Mouse (Mus musculus): ENCODE measurements at regions not wholly inside any gene's neighbourhood (a gene's known extent, or its start where the extent isn't known, plus 50 kb on each side); places are given as distances from the start of the nearest gene placed in this dataset.

DNA sequence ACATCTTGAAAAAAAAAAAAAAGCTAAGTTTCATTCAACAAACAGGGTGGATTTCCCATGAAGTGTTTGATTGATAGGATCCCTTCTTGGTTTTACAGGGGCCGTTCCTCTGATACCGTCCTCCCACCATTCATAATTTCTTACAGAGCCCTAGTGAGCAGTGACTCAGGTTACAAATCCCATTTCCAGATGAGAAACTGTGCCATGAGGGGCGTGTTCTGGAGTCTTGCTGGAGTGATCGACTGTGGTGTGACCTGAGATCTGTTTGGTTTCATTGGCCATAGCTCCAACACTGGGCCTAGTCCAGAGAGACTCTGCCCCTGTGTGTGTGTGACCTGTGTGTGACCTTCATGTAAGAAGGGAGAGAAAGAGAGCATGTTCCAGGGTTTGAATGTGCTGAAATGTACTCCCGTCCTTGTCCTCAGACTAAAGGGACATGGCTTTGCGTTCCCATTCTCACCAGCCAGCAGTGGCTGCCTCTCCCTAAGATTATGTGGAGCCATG is 181.9 kb downstream of the Glrx3 start:
- Histone ChIP-seq H3K4me3 (replicated peaks) (no peak overlapping the region), H3K36me3 (ENCODE audit: control insufficient read depth) (no peaks in the 10 kb centered on the region), H3K4me1 (ENCODE audit: control insufficient read depth) (no peaks in the 10 kb centered on the region), H3K9me3 (ENCODE audit: control insufficient read depth, low read length) (peaks cover 25% of the 10 kb centered on the region), H3K27me3 (ENCODE audit: control insufficient read depth) (no peaks in the 10 kb centered on the region)
- no peak for TF ChIP-seq GATA1 (IDR thresholded peaks at IDR 0.05; ENCODE audit: low read length)
- no peak for TF ChIP-seq TAL1 (IDR thresholded peaks at IDR 0.05; ENCODE audit: low read length)

DNA sequence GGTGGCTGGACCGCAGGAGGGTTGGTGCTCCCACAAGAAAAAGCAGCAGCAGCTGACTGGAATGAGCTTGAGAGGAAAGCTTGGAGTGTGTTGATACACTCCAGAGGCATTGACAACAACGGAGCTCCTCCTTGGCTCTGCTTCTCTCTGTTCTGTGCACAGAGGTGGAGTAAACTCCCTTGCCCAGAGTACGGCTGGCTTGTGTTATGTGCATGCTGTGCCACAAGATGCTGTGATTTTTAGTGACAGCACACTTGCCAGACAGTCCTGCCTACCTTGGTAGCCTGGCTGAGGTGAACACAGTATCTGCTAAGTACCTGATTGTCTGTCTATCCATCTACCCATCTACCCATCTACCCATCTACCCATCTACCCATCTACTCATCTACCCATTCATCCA is 190.9 kb downstream of the Glrx3 start:
- Histone ChIP-seq H3K4me3 (replicated peaks) (no peak overlapping the region), H3K9me3 (ENCODE audit: control insufficient read depth, low read length) (peaks cover 13% of the 10 kb centered on the region; the same call in 1 of the 2 replicates), H3K36me3 (ENCODE audit: control insufficient read depth) (no peaks in the 10 kb centered on the region), H3K27me3 (ENCODE audit: control insufficient read depth) (no peaks in the 10 kb centered on the region), H3K4me1 (ENCODE audit: control insufficient read depth) (no peaks in the 10 kb centered on the region)
- TF ChIP-seq GATA1 (IDR thresholded peaks at IDR 0.05; ENCODE audit: low read length): no peak
- TF ChIP-seq TAL1 (IDR thresholded peaks at IDR 0.05; ENCODE audit: low read length): no peak

DNA sequence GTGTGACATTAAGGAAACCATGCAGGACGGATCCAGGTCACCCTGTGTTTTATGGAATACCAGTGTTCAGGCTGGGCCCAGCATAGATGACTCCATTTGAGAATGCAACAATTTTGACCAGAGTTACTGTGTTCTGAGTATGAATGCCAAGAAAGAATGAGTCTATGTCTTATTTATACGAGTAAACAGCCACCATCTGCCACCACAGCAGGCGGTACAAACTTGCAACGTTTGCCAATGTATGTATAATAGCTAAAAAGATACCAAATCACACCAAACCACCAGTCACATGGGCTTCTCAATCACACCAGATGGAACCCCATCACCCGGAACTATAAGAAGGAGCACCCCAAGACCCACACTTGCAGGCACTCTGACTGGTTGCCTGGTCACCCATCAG is 192.1 kb downstream of the Glrx3 start:
- H3K4me3 ChIP-seq (replicated peaks): no peak overlapping the region
- no peak for TF ChIP-seq GATA1 (IDR thresholded peaks at IDR 0.05; ENCODE audit: low read length)
- no peak for TF ChIP-seq TAL1 (IDR thresholded peaks at IDR 0.05; ENCODE audit: low read length)
- peaks cover 13% of the 10 kb centered on the region for H3K9me3 ChIP-seq (ENCODE audit: control insufficient read depth, low read length)
- H3K4me1 ChIP-seq (ENCODE audit: control insufficient read depth): no peaks in the 10 kb centered on the region
- no peaks in the 10 kb centered on the region for H3K27me3 ChIP-seq (ENCODE audit: control insufficient read depth)
- H3K36me3 ChIP-seq (ENCODE audit: control insufficient read depth): no peaks in the 10 kb centered on the region

DNA sequence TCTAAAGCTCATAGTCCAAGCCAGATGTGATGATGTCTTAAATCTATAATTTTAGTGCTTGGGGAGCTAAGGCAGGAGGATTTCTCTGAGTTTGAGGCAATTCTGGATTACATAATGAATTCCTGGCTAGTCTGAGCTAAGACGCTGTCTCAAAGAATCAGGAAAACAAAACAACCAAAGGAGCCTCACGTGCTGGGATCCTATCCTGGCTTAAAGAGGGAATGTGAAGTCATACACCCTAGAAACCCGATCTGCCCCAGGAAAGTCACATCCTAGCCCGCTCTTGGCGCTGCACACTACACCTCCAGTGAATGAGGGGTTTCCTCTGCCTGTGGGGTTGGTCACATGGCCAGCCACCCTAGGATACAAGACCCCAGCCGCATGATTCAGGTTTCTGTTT is 211.2 kb downstream of the Glrx3 start:
- TF ChIP-seq GATA1 (IDR thresholded peaks at IDR 0.05; ENCODE audit: low read length) (no peak), TAL1 (IDR thresholded peaks at IDR 0.05; ENCODE audit: low read length) (no peak)

DNA sequence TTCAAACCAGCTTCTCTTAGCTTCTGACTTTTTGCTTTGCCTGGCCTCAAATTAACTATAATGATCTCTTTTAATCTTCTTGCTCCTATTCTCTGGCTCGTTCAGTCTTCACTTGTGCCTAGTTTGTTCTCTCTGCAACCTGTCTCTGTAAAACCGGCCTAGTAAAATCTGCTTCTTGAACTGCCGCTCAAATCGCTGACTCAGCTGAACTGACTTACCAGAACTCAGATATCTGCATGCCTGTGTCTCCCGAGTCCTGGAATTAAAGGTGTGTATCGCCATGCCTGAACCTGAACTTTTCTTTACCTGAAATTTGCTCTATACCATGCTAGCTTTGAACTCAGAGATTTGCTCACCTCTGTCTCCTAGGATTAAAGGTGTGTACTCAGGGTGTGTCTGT is 212.2 kb downstream of the Glrx3 start:
- TF ChIP-seq GATA1 (IDR thresholded peaks at IDR 0.05; ENCODE audit: low read length): no peak
- no peak for TF ChIP-seq TAL1 (IDR thresholded peaks at IDR 0.05; ENCODE audit: low read length)
- Histone ChIP-seq H3K4me1 (ENCODE audit: control insufficient read depth) (no peaks in the 10 kb centered on the region), H3K27me3 (ENCODE audit: control insufficient read depth) (no peaks in the 10 kb centered on the region), H3K9me3 (ENCODE audit: control insufficient read depth, low read length) (peaks cover 10% of the 10 kb centered on the region), H3K36me3 (ENCODE audit: control insufficient read depth) (no peaks in the 10 kb centered on the region), H3K4me3 (replicated peaks) (no peak overlapping the region)

More for the DNA sequence above, 211.2 kb downstream of the Glrx3 start:
- no peaks in the 10 kb centered on the region for H3K27me3 ChIP-seq (ENCODE audit: control insufficient read depth)
- no peaks in the 10 kb centered on the region for H3K4me1 ChIP-seq (ENCODE audit: control insufficient read depth)
- no peak overlapping the region for H3K4me3 ChIP-seq (replicated peaks)
- peaks cover 10% of the 10 kb centered on the region for H3K9me3 ChIP-seq (ENCODE audit: control insufficient read depth, low read length)
- H3K36me3 ChIP-seq (ENCODE audit: control insufficient read depth): no peaks in the 10 kb centered on the region

DNA sequence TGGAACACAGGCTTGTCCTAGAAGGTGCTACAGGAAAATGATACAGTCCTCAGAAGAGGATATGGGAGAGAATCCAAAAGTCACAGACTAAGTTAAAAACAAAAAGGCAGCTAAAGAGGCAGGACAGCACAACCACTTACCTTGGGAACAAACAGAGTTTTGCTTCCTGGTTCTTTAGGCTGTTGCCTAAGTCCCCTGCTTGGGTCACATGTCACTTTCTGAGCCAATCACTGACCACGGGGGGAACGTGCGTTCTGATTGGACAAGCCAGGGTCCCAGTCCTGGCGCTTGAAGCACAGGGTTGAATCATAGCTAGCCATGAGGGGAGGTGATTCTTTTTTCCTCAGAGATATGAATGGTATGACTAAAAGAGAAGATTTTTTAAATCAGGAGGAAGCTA is 216.4 kb downstream of the Glrx3 start:
- Histone ChIP-seq H3K27me3 (ENCODE audit: control insufficient read depth) (no peaks in the 10 kb centered on the region), H3K9me3 (ENCODE audit: control insufficient read depth, low read length) (peaks cover 10% of the 10 kb centered on the region), H3K4me1 (ENCODE audit: control insufficient read depth) (no peaks in the 10 kb centered on the region), H3K36me3 (ENCODE audit: control insufficient read depth) (no peaks in the 10 kb centered on the region), H3K4me3 (replicated peaks) (no peak overlapping the region)
- TF ChIP-seq TAL1 (IDR thresholded peaks at IDR 0.05; ENCODE audit: low read length) (no peak), GATA1 (IDR thresholded peaks at IDR 0.05; ENCODE audit: low read length) (no peak)

DNA sequence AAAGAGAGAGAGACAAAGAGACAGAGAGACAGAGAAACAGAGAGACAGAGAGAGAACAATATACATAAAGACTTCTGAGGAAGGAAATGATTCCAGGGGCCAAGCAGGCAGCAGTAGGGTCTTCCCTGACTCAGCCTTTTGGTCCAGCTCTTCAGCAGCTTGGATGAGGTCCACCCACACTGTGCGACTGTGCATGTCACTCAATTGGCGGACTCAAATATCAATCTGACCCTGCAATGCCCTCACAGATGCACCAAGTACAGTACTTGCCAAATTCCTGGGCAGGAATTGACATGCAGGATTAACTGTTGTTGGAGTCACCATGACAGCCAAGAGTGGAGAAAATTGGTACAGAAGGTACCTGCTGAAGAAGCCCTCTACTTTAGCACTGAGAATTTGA is 229.8 kb downstream of the Glrx3 start:
- H3K4me1 ChIP-seq (ENCODE audit: control insufficient read depth): no peaks in the 10 kb centered on the region
- H3K36me3 ChIP-seq (ENCODE audit: control insufficient read depth): no peaks in the 10 kb centered on the region
- no peak overlapping the region for H3K4me3 ChIP-seq (replicated peaks)
- H3K27me3 ChIP-seq (ENCODE audit: control insufficient read depth): no peaks in the 10 kb centered on the region
- peaks cover 19% of the 10 kb centered on the region for H3K9me3 ChIP-seq (ENCODE audit: control insufficient read depth, low read length)
- no peak for TF ChIP-seq TAL1 (IDR thresholded peaks at IDR 0.05; ENCODE audit: low read length)
- TF ChIP-seq GATA1 (IDR thresholded peaks at IDR 0.05; ENCODE audit: low read length): no peak

DNA sequence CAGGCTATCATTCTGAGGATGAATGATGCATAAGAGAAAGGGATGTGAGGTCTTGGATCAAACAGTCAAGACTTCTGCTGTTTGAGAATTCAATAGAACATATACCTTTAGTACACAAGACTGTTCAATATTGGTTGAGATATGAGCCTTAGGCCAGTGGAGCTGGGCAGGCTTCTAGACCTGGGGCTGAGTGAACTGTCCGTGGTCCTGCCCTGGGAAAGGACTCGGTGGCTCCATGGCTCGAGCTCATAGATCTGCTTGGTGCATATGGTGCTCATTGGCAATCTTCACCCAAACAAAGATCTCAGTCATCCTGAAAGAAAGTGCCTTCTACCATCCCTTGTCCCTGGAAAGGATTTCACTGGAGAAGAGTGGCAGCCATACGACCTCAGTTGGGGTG is 233.7 kb downstream of the Glrx3 start:
- no peaks in the 10 kb centered on the region for H3K27me3 ChIP-seq (ENCODE audit: control insufficient read depth)
- no peaks in the 10 kb centered on the region for H3K36me3 ChIP-seq (ENCODE audit: control insufficient read depth)
- no peak overlapping the region for H3K4me3 ChIP-seq (replicated peaks)
- TF ChIP-seq TAL1 (IDR thresholded peaks at IDR 0.05; ENCODE audit: low read length): no peak
- TF ChIP-seq GATA1 (IDR thresholded peaks at IDR 0.05; ENCODE audit: low read length): no peak
- H3K9me3 ChIP-seq (ENCODE audit: control insufficient read depth, low read length): peaks cover 29% of the 10 kb centered on the region
- no peaks in the 10 kb centered on the region for H3K4me1 ChIP-seq (ENCODE audit: control insufficient read depth)

DNA sequence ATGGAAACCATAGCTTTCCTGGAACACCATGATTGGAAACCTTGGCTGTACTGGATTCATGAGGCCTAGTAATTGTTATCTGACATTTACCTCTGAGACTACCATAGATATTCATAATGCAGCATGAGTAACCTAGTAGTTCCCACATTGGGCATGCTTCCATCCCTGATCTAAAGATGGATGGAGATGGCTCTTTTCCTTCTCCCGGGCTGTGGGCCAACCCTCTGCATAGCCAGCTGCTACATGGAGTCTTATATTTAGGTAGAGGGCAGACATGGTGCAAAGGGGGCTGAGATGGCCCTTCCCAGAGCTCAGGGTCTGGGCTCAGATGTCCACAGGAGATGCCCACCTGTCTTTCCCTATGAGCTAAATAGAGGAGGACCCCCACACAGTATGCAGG is 237.2 kb downstream of the Glrx3 start:
- Histone ChIP-seq H3K27me3 (ENCODE audit: control insufficient read depth) (no peaks in the 10 kb centered on the region), H3K36me3 (ENCODE audit: control insufficient read depth) (no peaks in the 10 kb centered on the region), H3K9me3 (ENCODE audit: control insufficient read depth, low read length) (peaks cover 19% of the 10 kb centered on the region), H3K4me1 (ENCODE audit: control insufficient read depth) (no peaks in the 10 kb centered on the region), H3K4me3 (replicated peaks) (no peak overlapping the region)
- no peak for TF ChIP-seq GATA1 (IDR thresholded peaks at IDR 0.05; ENCODE audit: low read length)
- TF ChIP-seq TAL1 (IDR thresholded peaks at IDR 0.05; ENCODE audit: low read length): no peak

DNA sequence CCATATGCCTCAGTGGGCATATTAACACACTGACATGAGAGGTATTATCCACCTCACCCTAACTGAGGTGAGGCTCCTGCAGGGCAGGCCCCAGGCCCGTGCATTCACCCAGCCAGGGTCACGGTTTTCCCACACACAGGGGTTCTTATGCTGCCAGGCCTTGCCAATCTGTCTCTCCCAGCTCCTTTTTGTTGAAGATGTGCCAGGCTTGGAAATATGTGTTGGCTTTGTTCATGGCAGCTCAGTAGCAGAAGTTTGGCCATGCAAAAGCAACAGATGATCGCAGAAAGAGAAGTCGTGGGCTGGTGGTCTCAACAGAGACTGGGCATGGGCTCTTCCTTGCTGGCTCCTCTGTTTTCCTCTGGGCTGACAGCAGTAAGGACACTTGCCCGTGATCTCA is 238.0 kb downstream of the Glrx3 start:
- H3K27me3 ChIP-seq (ENCODE audit: control insufficient read depth): no peaks in the 10 kb centered on the region
- no peaks in the 10 kb centered on the region for H3K4me1 ChIP-seq (ENCODE audit: control insufficient read depth)
- no peak overlapping the region for H3K4me3 ChIP-seq (replicated peaks)
- no peak for TF ChIP-seq GATA1 (IDR thresholded peaks at IDR 0.05; ENCODE audit: low read length)
- no peak for TF ChIP-seq TAL1 (IDR thresholded peaks at IDR 0.05; ENCODE audit: low read length)
- peaks cover 20% of the 10 kb centered on the region for H3K9me3 ChIP-seq (ENCODE audit: control insufficient read depth, low read length)
- H3K36me3 ChIP-seq (ENCODE audit: control insufficient read depth): no peaks in the 10 kb centered on the region
